Mouse (Mus musculus) neural tube, embryonic 15.5 days (tissue): ENCODE data around the gene Foxb1. TPM values are rescaled to one million over a fixed set of nuclear protein-coding genes. Genes with fewer than 3 reads are reported as not detected.

Source experiments
- ATAC-seq: fragments of 200-750 bp; cut with Nextera tagmentation; 2 replicates; pipeline ENCODE4 v1.8.0; 2017; ENCODE audit warnings: mild to moderate bottlenecking, moderate TSS enrichment, moderate library complexity; ENCODE audit not compliant: low FRiP score
- H3K27ac ChIP-seq: fragments of 300-500 bp; sonication (generic); replicated peaks from 2 replicates; pipeline ENCODE4 v1.5.1; 2015; ENCODE audit warnings: mild to moderate bottlenecking, inconsistent platforms
- H3K27me3 ChIP-seq: fragments of 300-500 bp; sonication (generic); replicated peaks from 2 replicates; pipeline ENCODE4 v1.6.1; 2015; ENCODE audit warnings: inconsistent platforms
- H3K36me3 ChIP-seq: fragments of 300-500 bp; sonication (generic); 2 replicates; pipeline ENCODE4 v1.6.1; 2015; ENCODE audit warnings: inconsistent platforms
- H3K4me1 ChIP-seq: fragments of 300-500 bp; sonication (generic); 2 replicates; pipeline ENCODE4 v1.6.1; 2015; ENCODE audit warnings: inconsistent platforms
- H3K4me2 ChIP-seq: fragments of 300-500 bp; sonication (generic); 2 replicates; pipeline ENCODE4 v1.6.1; 2015; ENCODE audit warnings: inconsistent platforms, mild to moderate bottlenecking, moderate library complexity
- H3K4me3 ChIP-seq: fragments of 300-500 bp; sonication (generic); replicated peaks from 2 replicates; pipeline ENCODE4 v1.5.1; 2015; ENCODE audit warnings: mild to moderate bottlenecking, inconsistent platforms
- H3K9ac ChIP-seq: fragments of 300-500 bp; sonication (generic); replicated peaks from 2 replicates; pipeline ENCODE4 v1.6.1; 2015; ENCODE audit warnings: mild to moderate bottlenecking, inconsistent platforms
- H3K9me3 ChIP-seq: fragments of 300-500 bp; sonication (generic); replicated peaks from 2 replicates; pipeline ENCODE4 v1.6.1; 2016; ENCODE audit warnings: inconsistent platforms
- WGBS: fragments of 180-500 bp; shearing (Covaris S2); methylation state at CpG from one replicate; pipeline ENCODE4 v1.1.7; 2015; ENCODE audit warnings: mixed read lengths; 5-methylcytosine and 5-hydroxymethylcytosine counted together
- polyA plus RNA-seq: library from polyadenylated mRNA; unstranded; fragments of >200 nt; fragmentation: Nextera tagmentation; extraction: Ambion mirVana; gene quantifications from 2 replicates; pipeline ENCODE4 v1.2.1, GENCODE M21; 2015

Foxb1 gene
- 4.7 and 7.4 TPM in 2 replicates for polyA plus RNA-seq

DNA sequence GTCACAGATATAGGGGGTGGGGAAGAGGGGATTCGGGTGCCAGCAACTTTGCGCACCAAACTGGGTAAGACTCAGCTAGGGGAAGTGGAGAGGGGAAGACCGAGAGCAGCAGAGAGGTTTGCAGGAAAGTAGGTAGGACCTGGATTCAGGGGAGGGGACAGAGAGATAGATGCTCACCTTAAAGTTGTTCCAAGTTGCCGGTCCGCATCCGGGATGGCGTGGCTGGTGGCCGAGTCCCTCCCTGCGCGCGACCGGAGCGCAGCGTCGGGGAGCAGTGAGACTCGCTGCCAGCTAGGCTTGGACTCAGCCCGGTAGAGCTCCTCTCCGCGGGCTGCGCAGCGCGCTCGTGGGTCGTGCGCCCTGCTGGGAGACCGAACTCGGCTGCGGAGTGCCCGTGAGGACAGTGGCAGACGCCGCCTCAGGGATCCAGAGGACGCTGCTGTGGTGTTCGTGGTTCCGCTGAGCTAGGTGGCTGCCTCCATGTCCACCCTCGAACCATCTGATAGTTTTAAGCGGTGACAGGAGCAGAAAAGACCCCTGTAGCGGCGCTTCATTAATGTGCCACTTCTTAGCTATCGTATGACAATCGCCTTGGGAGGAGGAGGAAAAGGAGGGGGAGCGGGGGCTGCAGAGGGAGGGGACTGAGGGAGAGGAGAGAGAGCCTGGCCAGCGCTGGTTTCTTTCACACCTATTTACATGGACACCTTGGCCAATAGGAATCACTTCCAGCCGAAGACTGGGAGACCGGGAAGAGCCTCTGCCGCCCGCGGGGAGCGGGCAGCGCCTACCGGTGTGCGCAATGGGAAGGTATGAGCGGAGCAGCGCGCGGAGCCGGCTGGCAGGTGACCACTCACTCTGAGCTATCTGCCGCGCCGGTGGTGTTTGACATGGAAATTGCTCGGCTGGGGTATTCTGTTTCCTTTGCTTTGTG lies at the start of gene Foxb1:
Gene Foxb1, minus strand, starts transcription at position 570 of the 931 bp plus-strand sequence.
- under 1% methylated on average over 60 of the region's 60 CpGs for WGBS
- peaks cover 86% of the 10 kb centered on the region for H3K27me3 ChIP-seq

DNA sequence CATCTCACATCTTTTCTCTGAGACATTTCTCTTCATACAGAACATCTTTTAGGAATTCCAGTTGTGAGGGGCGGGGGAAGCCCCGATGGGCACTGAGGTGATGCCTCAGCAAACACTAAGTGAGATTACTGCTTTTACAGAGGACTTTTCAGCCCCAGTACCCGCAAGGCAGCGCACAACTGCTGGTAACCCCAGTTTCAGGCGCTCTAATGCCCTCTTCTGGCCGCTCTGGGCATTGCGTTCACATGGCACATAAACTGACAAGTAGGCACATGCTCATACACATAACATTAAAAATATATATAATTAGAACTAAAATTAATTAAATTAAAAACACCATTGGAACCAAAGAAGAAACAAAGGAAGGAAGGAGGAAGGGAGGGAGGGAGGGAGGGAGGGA lies 29.8 kb upstream of the Foxb1 start:
- Histone ChIP-seq H3K4me1 (no peaks in the 10 kb centered on the region), H3K4me2 (no peak overlapping the region), H3K27me3 (0 out of 2 replicates have a peak, but pooled peaks cover 3% of the 10 kb centered on the region), H3K36me3 (no peaks in the 10 kb centered on the region), H3K27ac (no peak overlapping the region), H3K9me3 (no peaks in the 10 kb centered on the region), H3K4me3 (no peak overlapping the region), H3K9ac (no peak overlapping the region)
- 62% methylated on average over 7 of the region's 7 CpGs for WGBS
- no peak for ATAC-seq

More for the DNA sequence above, at the start of gene Foxb1:
- ATAC-seq, result peak; percentile 32; the same call in 1 of the 2 replicates
- Histone ChIP-seq H3K4me2 (peak within 1 kb of the TSS; percentile 55), H3K9me3 (no peaks in the 10 kb centered on the region), H3K4me1 (peaks cover 37% of the 10 kb centered on the region), H3K36me3 (no peaks in the 10 kb centered on the region), H3K4me3 (peak within 1 kb of the TSS; percentile 35), H3K9ac (peak within 1 kb of the TSS; percentile 8), H3K27ac (peak within 1 kb of the TSS; percentile 52)

DNA sequence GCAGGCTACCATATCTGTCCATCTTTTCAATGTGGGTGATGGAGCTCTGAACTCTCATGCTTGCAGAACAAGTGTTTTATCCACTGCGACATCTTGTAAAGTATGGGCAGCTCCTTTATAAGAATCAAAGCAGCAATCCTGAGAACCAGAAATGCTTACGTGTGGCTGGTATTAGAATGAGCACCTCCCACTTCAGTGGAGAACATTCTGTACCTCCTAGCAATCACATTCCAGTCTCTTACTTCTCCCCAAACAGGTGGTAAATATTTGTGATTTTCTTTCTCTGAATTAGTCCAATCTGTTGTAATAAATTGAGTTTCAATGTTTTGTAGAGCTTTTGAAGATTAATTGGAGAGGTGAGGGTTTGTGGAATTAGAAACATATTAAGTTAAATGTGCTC lies 19.3 kb upstream of the Foxb1 start:
- no peak overlapping the region for H3K9ac ChIP-seq
- WGBS, result 93% methylated on average over 2 of the region's 2 CpGs

DNA sequence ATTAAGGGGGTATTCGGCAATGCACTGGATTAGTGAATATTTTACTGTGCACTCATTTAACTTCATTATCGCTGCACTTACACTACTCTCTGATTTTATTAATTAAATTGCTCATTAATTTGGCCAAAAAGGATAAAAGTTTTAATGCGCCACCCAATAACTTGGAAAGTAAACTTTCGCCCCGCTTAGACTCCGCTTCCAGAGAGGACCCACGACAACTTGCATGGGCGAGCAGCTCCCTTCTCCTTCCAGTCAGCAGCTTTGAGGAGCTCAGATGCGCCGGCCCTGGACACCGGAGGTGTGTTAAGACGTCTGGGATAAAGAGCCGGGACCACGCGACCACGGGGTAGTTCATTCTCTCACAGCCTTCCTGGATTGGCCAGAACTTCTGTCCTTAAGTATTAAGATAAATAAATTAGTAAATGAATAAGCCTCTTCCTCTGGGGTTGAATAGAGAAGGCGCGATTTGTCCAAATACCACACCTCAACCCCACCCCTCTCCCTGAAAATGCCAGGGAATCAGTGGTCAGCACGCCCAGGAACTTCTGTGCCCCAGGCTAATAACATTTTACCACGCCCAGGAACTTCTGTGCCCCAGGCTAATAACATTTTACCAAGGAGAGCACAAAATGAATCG lies 9.3 kb upstream of the Foxb1 start:
- Histone ChIP-seq H3K27me3 (peaks cover 84% of the 10 kb centered on the region), H3K27ac (no peak overlapping the region), H3K9ac (no peak overlapping the region), H3K36me3 (no peaks in the 10 kb centered on the region), H3K4me3 (no peak overlapping the region), H3K4me1 (0 out of 2 replicates have a peak, but pooled peaks cover 6% of the 10 kb centered on the region), H3K9me3 (no peaks in the 10 kb centered on the region), H3K4me2 (no peak overlapping the region)
- WGBS, result 9% methylated on average over 21 of the region's 21 CpGs
- ATAC-seq, result no peak

More for the DNA sequence above, 19.3 kb upstream of the Foxb1 start:
- ATAC-seq, result no peak
- no peak overlapping the region for H3K4me3 ChIP-seq
- H3K27ac ChIP-seq, result no peak overlapping the region
- H3K36me3 ChIP-seq, result no peaks in the 10 kb centered on the region
- H3K4me1 ChIP-seq, result no peaks in the 10 kb centered on the region
- no peak overlapping the region for H3K4me2 ChIP-seq
- H3K27me3 ChIP-seq, result 0 out of 2 replicates have a peak, but pooled peaks cover 3% of the 10 kb centered on the region
- no peaks in the 10 kb centered on the region for H3K9me3 ChIP-seq

DNA sequence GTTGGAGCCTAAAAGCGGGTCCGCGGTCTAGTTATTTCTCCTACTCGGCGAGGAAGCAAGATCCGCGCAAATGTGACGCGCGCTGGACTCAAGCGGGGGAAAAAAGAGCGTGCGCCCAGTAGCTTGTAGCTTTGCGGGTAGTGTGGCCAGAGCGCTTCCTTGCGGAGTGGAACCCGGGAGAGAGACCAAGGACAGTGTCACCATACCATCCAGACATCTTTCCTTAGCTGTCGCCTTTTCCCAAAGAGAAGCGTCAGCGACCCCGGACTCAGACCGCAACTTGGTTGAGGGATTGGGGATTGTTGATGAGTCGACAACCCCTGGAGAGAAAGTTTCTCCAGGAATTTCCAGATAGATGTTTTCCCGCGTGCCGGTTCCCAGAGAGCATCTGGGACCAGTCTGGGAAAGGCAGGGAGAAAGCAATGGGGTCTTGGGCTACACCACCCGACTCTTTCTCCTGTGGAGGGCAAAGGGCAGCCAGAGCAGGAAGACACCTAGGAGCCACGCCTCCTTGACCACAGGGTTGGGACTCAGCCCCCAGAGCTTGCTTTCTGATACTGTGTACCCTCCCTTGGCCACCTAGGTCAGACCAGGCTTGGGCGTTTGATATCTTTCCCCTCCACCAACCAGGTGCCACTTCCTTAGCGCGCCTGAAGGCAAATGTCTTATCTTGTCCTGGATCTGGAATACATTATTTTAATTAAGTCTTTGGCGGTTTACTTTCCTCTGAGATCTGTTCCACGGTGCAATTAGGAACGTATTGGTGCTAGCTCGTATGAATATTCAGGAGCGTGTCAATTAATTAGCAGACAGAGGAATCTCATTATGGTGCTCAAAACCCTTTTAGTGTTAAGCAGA lies 8.6 kb upstream of the Foxb1 start:
- Histone ChIP-seq H3K27ac (no peak overlapping the region), H3K36me3 (no peaks in the 10 kb centered on the region), H3K9me3 (no peaks in the 10 kb centered on the region), H3K4me2 (peak overlapping the region; percentile 31), H3K4me1 (0 out of 2 replicates have a peak, but pooled peaks cover 12% of the 10 kb centered on the region), H3K27me3 (peaks cover 90% of the 10 kb centered on the region), H3K4me3 (0 out of 2 replicates have a peak overlapping the region, but pooled peaks have one; percentile 7), H3K9ac (no peak overlapping the region)
- 1% methylated on average over 36 of the region's 36 CpGs for whole genome bisulfite sequencing
- no peak for ATAC-seq

DNA sequence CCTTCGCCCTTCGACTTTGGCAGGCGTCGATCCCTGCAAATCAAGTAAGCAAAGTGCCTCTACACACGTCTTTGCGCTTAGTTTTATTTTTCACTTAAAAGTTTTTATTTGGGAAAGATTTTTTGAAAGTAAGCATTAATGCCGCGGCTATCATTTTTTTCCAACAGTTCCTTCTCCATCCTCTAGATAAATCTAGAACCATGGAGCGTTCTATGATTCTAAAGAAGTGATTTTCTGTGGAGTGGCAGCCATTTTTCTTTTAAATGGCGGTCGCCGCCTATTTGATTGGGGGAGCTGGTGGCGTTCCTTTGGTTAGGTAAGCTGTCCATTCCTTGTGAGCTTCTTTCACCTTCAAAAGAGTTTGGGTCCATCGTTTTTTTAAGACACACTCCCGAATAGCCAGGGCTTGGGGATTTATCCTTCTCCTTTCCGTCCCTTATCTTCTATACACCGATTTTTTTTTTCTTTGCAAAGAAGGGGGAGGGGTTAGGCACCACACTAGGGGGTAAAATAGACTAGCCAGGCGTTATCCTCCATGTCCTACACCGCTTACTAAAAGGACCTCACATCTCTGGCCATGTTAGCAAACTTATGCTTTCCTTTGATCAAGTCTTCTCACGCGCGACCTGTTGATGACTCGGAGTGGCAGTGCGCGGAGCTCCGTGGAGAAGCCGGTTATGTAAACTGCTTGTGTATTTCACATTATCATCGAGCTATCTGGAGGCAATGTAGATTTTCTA lies 7.6 kb upstream of the Foxb1 start:
- Histone ChIP-seq H3K36me3 (no peaks in the 10 kb centered on the region), H3K4me2 (peak overlapping the region; percentile 31), H3K4me3 (peak overlapping the region; percentile 8; the same call in 1 of the 2 replicates), H3K4me1 (0 out of 2 replicates have a peak, but pooled peaks cover 13% of the 10 kb centered on the region), H3K9me3 (no peaks in the 10 kb centered on the region), H3K27ac (no peak overlapping the region), H3K27me3 (peaks cover 89% of the 10 kb centered on the region), H3K9ac (no peak overlapping the region)
- WGBS, result under 1% methylated on average over 28 of the region's 28 CpGs
- no peak for ATAC-seq

DNA sequence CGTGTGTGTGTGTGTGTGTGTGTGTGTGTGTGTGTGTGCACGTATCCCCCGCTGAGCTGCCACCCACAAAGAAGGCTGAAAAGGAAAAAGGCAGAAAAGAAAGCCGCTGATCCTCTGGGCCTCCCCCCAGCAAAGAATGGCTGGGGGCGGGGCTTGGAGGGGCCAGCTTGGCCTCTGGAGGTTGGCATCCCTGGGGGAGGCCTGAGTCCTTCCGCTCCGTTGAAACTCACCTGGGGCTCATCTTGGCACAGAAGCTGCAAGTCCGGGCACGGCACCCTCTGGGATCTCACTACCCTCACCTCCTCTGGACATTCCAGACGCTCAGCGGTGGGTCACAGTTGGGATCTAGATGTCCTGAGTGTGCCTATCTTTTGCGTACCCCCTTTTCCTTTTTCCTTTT lies 6.7 kb upstream of the Foxb1 start:
- no peak overlapping the region; the same call in 1 of the 2 replicates for H3K4me2 ChIP-seq
- no peaks in the 10 kb centered on the region for H3K36me3 ChIP-seq
- H3K9ac ChIP-seq, result no peak overlapping the region
- peaks cover 91% of the 10 kb centered on the region for H3K27me3 ChIP-seq
- no peak overlapping the region for H3K4me3 ChIP-seq
- no peak overlapping the region for H3K27ac ChIP-seq
- H3K9me3 ChIP-seq, result no peaks in the 10 kb centered on the region
- no peak for ATAC-seq
- peaks cover 19% of the 10 kb centered on the region; the same call in 1 of the 2 replicates for H3K4me1 ChIP-seq
- 2% methylated on average over 8 of the region's 12 CpGs for WGBS

DNA sequence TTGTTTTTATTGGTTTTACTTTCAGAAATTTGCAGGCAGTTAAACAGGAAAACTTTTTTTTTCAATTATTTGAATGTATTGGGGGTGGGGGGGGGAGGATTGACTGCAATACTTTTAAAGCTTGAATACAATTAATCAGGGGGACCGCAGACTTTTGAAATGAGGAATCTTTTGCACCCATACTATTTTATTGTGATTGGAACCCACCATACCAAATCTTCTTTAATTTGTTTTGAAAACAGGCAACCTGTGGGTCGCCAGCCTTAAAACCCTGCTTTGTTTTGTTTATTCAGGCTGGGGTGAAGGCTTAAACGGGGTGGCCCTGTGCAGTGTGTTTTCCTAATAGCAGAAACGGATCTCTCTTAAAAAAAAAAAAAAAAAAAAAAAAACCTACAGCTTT lies 6.2 kb upstream of the Foxb1 start:
- Histone ChIP-seq H3K36me3 (no peaks in the 10 kb centered on the region), H3K9ac (no peak overlapping the region), H3K9me3 (no peaks in the 10 kb centered on the region), H3K4me3 (no peak overlapping the region), H3K4me1 (peaks cover 20% of the 10 kb centered on the region; the same call in 1 of the 2 replicates), H3K4me2 (no peak overlapping the region), H3K27ac (no peak overlapping the region), H3K27me3 (peaks cover 89% of the 10 kb centered on the region)
- ATAC-seq, result no peak
- WGBS, result 2% methylated on average over 4 of the region's 4 CpGs

DNA sequence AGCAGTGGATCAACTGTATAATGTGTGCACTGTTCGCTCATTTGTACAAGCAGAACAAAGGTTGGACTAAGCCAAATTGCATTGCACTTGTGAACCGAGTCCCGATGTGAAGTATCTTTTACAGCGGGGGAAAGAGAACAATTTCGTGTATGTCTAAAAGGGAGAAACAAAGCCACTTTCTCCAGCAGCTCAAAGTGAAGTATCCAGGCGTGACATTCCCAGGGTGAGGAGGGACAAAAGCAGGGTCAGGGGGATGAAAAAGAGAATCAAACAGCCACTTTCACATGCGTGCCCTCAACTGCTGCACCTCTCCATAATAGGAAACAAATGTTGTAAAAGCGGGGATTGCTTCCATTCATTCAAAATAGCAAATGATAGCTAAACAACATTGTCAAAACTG lies 5.6 kb upstream of the Foxb1 start:
- Histone ChIP-seq H3K9ac (no peak overlapping the region), H3K36me3 (no peaks in the 10 kb centered on the region), H3K4me1 (peaks cover 20% of the 10 kb centered on the region; the same call in 1 of the 2 replicates), H3K27ac (no peak overlapping the region), H3K9me3 (no peaks in the 10 kb centered on the region), H3K4me2 (no peak overlapping the region), H3K4me3 (no peak overlapping the region), H3K27me3 (peaks cover 87% of the 10 kb centered on the region)
- WGBS, result 2% methylated on average over 8 of the region's 8 CpGs
- no peak for ATAC-seq

DNA sequence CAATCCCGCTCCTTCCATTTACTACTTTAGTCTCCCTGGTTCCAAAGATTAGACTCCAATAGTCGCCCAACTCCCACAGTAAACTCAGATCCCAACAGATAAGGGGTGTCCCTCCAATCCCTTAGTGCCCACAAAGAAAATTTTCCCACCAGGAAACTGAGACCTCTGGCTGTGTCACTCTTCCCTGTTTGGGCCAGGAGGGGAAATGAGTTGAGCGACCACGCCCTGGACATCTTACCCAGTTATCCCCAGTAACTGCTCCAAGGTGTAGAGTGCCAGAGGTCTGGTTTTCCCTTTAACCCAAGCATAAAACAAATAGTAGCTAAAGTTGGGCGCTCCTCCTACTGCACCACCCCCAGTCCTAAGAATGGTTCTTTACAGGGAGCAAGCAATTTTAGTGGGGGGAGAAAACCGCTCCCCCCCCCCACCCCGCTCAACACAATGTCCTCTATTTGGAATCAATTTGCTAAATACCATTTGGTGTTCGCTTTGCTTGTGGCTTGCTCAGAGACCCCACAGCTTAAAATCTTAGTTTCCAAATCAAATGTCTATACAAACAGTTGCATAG lies 4.8 kb upstream of the Foxb1 start:
- WGBS, result 5% methylated on average over 8 of the region's 8 CpGs
- Histone ChIP-seq H3K9me3 (no peaks in the 10 kb centered on the region), H3K4me3 (no peak overlapping the region), H3K4me2 (no peak overlapping the region; the same call in 1 of the 2 replicates), H3K27ac (no peak overlapping the region), H3K4me1 (peaks cover 26% of the 10 kb centered on the region), H3K27me3 (peaks cover 86% of the 10 kb centered on the region), H3K9ac (no peak overlapping the region), H3K36me3 (no peaks in the 10 kb centered on the region)
- ATAC-seq, result no peak
